Mouse (Mus musculus): ENCODE results near the gene Gprc5a. TPM values are rescaled to one million over a fixed set of nuclear protein-coding genes. Genes with fewer than 3 reads are reported as not detected.

Gene Gprc5a
- polyA plus RNA-seq, 1 experiment = 0.05 TPM

GRCm38 (mm10) chr6:135055882-135056281 is 9.6 kb upstream of the Gprc5a start:
- no peak overlapping the region for H3K4me3 ChIP-seq (replicated peaks; ENCODE audit: insufficient read depth, low read depth, low read length)
- WGBS = 68% methylated on average over 4 of the region's 4 CpGs

GRCm38 (mm10) chr6:135060728-135061127 is 4.7 kb upstream of the Gprc5a start:
- DNase-seq = no peak
- TF ChIP-seq CTCF (IDR thresholded peaks at IDR 0.05; ENCODE audit: borderline replicate concordance, insufficient read depth, low read depth, low read length) = no peak
- no peak for TF ChIP-seq POLR2A (IDR thresholded peaks at IDR 0.05; ENCODE audit: borderline replicate concordance, insufficient read depth, low read length)
- 97% methylated on average over 4 of the region's 4 CpGs for WGBS
- Histone ChIP-seq H3K27me3 (ENCODE audit: control insufficient read depth, insufficient read depth, low read length) (no peaks in the 10 kb centered on the region), H3K27ac (ENCODE audit: insufficient read depth, low read length) (no peak overlapping the region), H3K4me3 (replicated peaks; ENCODE audit: insufficient read depth, low read depth, low read length) (no peak overlapping the region), H3K4me1 (ENCODE audit: control insufficient read depth, insufficient read depth, low read length) (no peaks in the 10 kb centered on the region)

More at GRCm38 (mm10) chr6:135055882-135056281, 9.6 kb upstream of the Gprc5a start:
- no peaks in the 10 kb centered on the region for H3K27me3 ChIP-seq (ENCODE audit: control insufficient read depth, insufficient read depth, low read length)
- TF ChIP-seq POLR2A (IDR thresholded peaks at IDR 0.05; ENCODE audit: borderline replicate concordance, insufficient read depth, low read length) = no peak
- TF ChIP-seq CTCF (IDR thresholded peaks at IDR 0.05; ENCODE audit: borderline replicate concordance, insufficient read depth, low read depth, low read length) = no peak
- no peak for DNase-seq
- no peaks in the 10 kb centered on the region for H3K4me1 ChIP-seq (ENCODE audit: control insufficient read depth, insufficient read depth, low read length)
- no peak overlapping the region for H3K27ac ChIP-seq (ENCODE audit: insufficient read depth, low read length)

GRCm38 (mm10) chr6:135064621-135065020 is 830 bp upstream of the Gprc5a start:
- 88% methylated on average over 12 of the region's 12 CpGs for WGBS
- Histone ChIP-seq H3K4me1 (ENCODE audit: control insufficient read depth, insufficient read depth, low read length) (no peaks in the 10 kb centered on the region), H3K27me3 (ENCODE audit: control insufficient read depth, insufficient read depth, low read length) (no peaks in the 10 kb centered on the region), H3K4me3 (replicated peaks; ENCODE audit: insufficient read depth, low read depth, low read length) (no peak overlapping the region), H3K27ac (ENCODE audit: insufficient read depth, low read length) (no peak overlapping the region)
- DNase-seq = no peak
- TF ChIP-seq POLR2A (IDR thresholded peaks at IDR 0.05; ENCODE audit: borderline replicate concordance, insufficient read depth, low read length) (no peak), CTCF (IDR thresholded peaks at IDR 0.05; ENCODE audit: borderline replicate concordance, insufficient read depth, low read depth, low read length) (no peak)

GRCm38 (mm10) chr6:135066795-135067445 is 1.5 kb downstream of the Gprc5a start:
- no peaks in the 10 kb centered on the region for H3K4me1 ChIP-seq (ENCODE audit: control insufficient read depth, insufficient read depth, low read length)
- no peak for TF ChIP-seq CTCF (IDR thresholded peaks at IDR 0.05; ENCODE audit: borderline replicate concordance, insufficient read depth, low read depth, low read length)
- TF ChIP-seq POLR2A (IDR thresholded peaks at IDR 0.05; ENCODE audit: borderline replicate concordance, insufficient read depth, low read length) = no peak
- H3K4me3 ChIP-seq (replicated peaks; ENCODE audit: insufficient read depth, low read depth, low read length) = no peak overlapping the region
- DNase-seq = no peak
- 67% methylated on average over 6 of the region's 6 CpGs for WGBS
- no peak overlapping the region for H3K27ac ChIP-seq (ENCODE audit: insufficient read depth, low read length)
- H3K27me3 ChIP-seq (ENCODE audit: control insufficient read depth, insufficient read depth, low read length) = no peaks in the 10 kb centered on the region

GRCm38 (mm10) chr6:135068221-135068620 is 2.8 kb downstream of the Gprc5a start:
- no peak overlapping the region for H3K4me3 ChIP-seq (replicated peaks; ENCODE audit: insufficient read depth, low read depth, low read length)

GRCm38 (mm10) chr6:135069856-135070255 is 4.4 kb downstream of the Gprc5a start:
- no peak for TF ChIP-seq POLR2A (IDR thresholded peaks at IDR 0.05; ENCODE audit: borderline replicate concordance, insufficient read depth, low read length)
- no peak for TF ChIP-seq CTCF (IDR thresholded peaks at IDR 0.05; ENCODE audit: borderline replicate concordance, insufficient read depth, low read depth, low read length)
- WGBS = 55% methylated on average over 6 of the region's 6 CpGs

More at GRCm38 (mm10) chr6:135068221-135068620, 2.8 kb downstream of the Gprc5a start:
- 89% methylated on average over 5 of the region's 5 CpGs for WGBS
- Histone ChIP-seq H3K4me1 (ENCODE audit: control insufficient read depth, insufficient read depth, low read length) (no peaks in the 10 kb centered on the region), H3K27me3 (ENCODE audit: control insufficient read depth, insufficient read depth, low read length) (no peaks in the 10 kb centered on the region), H3K27ac (ENCODE audit: insufficient read depth, low read length) (no peak overlapping the region)
- no peak for DNase-seq
- no peak for TF ChIP-seq POLR2A (IDR thresholded peaks at IDR 0.05; ENCODE audit: borderline replicate concordance, insufficient read depth, low read length)
- no peak for TF ChIP-seq CTCF (IDR thresholded peaks at IDR 0.05; ENCODE audit: borderline replicate concordance, insufficient read depth, low read depth, low read length)

GRCm38 (mm10) chr6:135070347-135070746 is 4.9 kb downstream of the Gprc5a start:
- no peak overlapping the region for H3K4me3 ChIP-seq (replicated peaks; ENCODE audit: insufficient read depth, low read depth, low read length)
- no peak for TF ChIP-seq POLR2A (IDR thresholded peaks at IDR 0.05; ENCODE audit: borderline replicate concordance, insufficient read depth, low read length)
- no peak for TF ChIP-seq CTCF (IDR thresholded peaks at IDR 0.05; ENCODE audit: borderline replicate concordance, insufficient read depth, low read depth, low read length)
- H3K4me1 ChIP-seq (ENCODE audit: control insufficient read depth, insufficient read depth, low read length) = no peaks in the 10 kb centered on the region
- no peaks in the 10 kb centered on the region for H3K27me3 ChIP-seq (ENCODE audit: control insufficient read depth, insufficient read depth, low read length)
- WGBS = 84% methylated on average over 2 of the region's 2 CpGs
- DNase-seq = no peak
- no peak overlapping the region for H3K27ac ChIP-seq (ENCODE audit: insufficient read depth, low read length)

More at GRCm38 (mm10) chr6:135069856-135070255, 4.4 kb downstream of the Gprc5a start:
- no peak overlapping the region for H3K27ac ChIP-seq (ENCODE audit: insufficient read depth, low read length)
- no peak overlapping the region for H3K4me3 ChIP-seq (replicated peaks; ENCODE audit: insufficient read depth, low read depth, low read length)
- no peak for DNase-seq
- no peaks in the 10 kb centered on the region for H3K4me1 ChIP-seq (ENCODE audit: control insufficient read depth, insufficient read depth, low read length)
- H3K27me3 ChIP-seq (ENCODE audit: control insufficient read depth, insufficient read depth, low read length) = no peaks in the 10 kb centered on the region

GRCm38 (mm10) chr6:135074405-135074947 is 9.0 kb downstream of the Gprc5a start:
- no peak for TF ChIP-seq POLR2A (IDR thresholded peaks at IDR 0.05; ENCODE audit: borderline replicate concordance, insufficient read depth, low read length)
- no peak for TF ChIP-seq CTCF (IDR thresholded peaks at IDR 0.05; ENCODE audit: borderline replicate concordance, insufficient read depth, low read depth, low read length)
- Histone ChIP-seq H3K27me3 (ENCODE audit: control insufficient read depth, insufficient read depth, low read length) (no peaks in the 10 kb centered on the region), H3K4me1 (ENCODE audit: control insufficient read depth, insufficient read depth, low read length) (no peaks in the 10 kb centered on the region), H3K27ac (ENCODE audit: insufficient read depth, low read length) (no peak overlapping the region), H3K4me3 (replicated peaks; ENCODE audit: insufficient read depth, low read depth, low read length) (no peak overlapping the region)
- 80% methylated on average over 6 of the region's 6 CpGs for WGBS
- no peak for DNase-seq
